Mouse (Mus musculus): ENCODE measurements at regions not wholly inside any gene's neighbourhood (a gene's known extent, or its start where the extent isn't known, plus 50 kb on each side); places are given as distances from the start of the nearest gene placed in this dataset.

DNA sequence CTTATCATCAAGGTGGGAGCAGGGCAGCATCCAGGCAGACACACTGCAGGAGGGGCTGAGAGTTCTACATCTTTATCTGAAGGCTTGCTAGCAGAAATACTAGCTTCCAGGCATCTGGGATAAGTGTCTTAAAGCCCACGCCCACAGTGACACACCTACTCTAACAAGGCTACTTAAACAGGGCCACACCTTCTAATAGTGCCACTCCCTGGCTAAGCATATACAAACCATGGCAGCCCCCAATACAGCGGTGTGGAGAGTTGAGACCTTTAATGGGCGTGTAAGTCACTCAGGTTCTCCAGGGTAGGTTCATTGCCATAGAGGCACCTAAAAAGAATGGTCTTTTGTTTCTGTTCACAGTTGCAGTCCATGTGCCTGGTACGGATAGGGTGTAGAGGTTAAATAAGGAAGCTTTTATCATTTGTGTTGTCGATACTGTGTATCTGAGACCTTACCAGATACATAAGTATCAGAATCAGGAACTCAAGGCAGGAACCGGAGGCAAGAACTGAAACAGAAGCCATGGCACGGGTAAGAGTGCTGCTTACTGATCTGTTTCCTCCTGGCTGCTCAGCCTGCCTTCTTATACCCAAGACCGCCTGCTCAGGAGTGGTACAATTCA is 69.0 kb upstream of the Atrnl1 start:
- no peak for DNase-seq

DNA sequence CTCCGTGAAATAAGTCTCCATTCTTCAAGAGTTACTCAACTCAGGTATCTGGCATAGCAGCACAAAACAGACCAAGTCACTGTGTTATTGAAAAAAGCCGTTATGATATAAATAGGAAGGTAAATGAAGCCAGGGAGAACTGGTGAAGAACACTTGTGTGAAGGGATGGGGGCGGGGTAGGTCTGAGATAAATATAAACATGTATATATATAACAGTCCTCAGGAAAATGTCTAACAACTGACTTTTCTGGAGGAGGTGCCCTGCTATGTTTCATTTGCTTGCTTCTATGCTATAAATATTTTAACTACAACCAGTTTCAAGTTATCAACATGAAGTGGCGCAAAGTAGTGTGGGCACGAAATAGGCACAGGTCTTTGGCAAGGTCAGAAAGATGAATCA is 68.3 kb upstream of the Atrnl1 start:
- DNase-seq: no peak

DNA sequence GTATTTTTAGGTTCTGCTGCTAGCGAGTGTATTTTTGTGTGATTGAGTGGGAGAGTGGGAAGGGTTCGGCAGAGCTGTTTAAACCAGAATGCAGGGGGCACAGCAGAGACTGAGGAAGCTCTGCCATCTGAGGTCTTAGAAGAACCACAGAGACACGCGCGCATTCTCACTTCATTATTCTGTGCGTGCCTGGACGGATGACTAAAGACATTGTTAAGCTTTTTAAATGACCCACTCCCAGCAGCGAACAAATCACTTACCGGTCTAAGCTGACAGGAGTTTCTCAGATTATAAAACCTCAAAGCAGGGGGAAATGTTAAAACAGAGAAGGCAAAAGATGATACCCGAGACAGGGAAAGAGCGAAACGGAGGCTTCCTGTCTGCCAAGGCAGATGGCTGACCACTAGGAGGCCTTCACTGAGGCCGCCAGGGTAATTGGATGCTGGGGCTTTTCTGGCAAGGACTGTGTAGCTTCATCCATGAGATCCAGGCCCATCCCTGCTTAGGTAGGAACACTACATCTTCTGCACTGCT is 67.1 kb upstream of the Atrnl1 start:
- DNase-seq: peak; percentile 94 to 95

DNA sequence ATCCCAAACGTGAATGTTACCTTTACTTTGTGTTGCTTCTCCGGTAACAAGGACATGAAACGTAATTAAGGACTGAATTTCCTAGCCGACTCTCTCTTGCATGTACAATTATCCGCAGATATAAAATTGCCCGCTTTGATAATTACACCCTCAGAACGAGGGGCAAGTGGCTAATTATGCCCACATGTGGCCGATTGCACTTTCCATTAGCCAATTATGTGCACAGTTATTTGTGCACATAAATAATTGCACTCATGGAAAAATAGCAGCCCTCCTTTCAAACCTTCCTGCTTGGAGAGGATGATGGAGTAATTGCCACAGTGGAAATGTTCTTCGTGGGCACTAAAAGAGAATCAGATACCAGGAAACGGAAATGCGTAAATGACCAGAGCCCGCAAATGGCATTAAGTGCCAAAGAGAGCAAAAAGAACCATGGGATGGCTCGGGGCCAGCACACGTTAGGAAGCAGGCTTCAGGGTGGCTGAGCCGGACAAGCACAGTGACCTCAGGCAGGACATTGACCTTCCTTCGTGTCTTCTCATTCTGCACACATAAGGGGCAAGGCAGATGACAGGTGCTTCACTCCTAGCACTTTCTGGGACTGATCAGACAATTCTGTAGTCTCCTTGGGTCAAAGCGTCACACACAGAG is 66.5 kb upstream of the Atrnl1 start:
- peak; percentile 58 to 59 for DNase-seq

DNA sequence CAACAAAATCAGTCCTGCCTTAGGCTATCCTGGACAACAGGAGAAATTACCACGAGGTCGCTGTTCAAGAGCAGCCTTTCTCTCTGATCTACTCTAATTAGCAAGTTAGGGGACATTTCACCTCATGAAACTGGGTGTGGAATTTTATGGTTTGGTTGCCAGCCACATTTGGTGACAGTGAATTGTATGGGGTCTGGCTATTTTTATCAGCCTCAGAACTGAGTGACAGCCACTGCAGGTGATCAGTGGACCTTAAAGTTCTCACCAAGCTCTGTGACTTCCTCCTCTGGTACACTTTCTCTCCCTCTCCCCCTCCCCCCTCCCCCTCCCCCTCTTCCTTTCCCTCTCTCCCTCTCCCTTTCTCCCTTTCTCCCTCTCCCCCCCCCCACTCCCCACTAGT is 65.8 kb upstream of the Atrnl1 start:
- no peak for DNase-seq

DNA sequence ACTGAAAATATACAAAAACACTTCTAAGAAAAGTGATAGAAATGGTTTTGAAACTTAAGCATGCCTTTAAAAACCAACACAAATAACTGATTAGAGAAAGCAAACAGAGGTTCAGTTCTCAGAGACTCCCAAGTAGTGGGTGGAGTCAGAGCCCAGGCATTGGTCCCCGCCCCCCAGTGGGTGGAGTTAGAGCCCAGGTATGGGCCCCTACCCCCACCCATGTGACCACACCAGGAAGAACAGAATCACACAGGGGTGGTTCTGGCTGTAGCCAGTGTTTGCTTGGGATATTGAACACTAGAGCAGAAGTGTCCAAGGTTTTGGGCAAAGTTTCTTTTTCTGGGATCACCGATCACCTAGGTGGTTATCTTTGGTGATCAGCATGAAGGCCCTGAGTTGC is 64.8 kb upstream of the Atrnl1 start:
- no peak for DNase-seq

DNA sequence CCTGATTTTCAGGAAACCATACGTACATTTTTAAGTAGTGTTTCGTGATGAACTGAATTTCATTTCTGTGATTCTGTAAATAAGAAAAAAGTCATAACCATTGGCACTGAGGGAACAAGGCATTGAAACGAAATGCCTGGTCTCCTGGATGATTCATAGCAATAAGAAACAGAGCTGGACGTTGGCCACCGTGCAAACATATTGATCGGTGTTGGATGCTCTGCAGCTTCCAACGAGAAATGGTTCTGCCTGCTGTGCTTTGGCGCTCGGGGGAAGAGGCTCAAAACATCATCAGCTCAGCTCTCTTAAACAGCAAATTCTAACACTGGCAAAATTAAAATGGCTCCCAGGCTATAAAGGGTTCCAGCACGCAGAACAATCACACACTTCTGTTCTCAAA is 64.3 kb upstream of the Atrnl1 start:
- peak; percentile 49 to 67 for DNase-seq

DNA sequence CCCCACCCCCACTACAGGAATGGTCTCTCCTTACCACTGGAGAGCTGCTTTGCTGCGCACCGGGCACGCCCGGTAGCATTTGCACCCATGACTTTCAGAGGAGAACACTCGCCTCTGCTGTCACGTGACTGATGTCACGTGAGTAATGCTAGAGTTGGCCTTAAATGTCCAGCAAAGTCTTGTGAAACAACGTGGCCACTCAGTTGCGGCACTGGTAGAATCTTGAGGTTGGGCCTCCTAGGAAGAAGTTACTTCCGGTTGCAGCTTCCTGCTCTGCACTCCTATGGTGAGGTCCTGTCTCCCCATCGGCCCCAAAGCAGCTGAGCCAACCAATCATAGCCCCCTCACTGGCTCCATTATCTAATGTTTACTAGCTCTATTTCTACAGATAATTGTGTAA is 62.7 kb upstream of the Atrnl1 start:
- no peak for DNase-seq

DNA sequence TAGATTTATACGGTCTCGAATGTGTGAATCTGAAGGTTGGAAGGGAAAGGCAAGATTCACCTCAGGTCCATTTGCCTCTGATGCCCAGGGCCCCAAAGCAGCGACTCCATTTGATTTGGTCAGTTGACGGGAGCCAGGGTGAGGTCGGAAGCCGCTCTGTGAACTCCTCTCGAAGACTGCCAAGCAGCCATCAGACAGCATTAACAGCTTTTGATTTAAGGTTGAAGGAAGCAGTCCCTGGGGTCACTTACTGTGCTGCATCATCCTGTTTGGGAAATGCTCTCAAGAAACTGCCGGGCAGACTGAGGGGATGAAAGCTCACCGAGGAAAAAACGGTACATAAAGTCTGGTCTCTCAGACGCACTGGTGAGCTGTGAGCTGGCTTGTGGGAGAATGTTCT is 62.2 kb upstream of the Atrnl1 start:
- DNase-seq: no peak

DNA sequence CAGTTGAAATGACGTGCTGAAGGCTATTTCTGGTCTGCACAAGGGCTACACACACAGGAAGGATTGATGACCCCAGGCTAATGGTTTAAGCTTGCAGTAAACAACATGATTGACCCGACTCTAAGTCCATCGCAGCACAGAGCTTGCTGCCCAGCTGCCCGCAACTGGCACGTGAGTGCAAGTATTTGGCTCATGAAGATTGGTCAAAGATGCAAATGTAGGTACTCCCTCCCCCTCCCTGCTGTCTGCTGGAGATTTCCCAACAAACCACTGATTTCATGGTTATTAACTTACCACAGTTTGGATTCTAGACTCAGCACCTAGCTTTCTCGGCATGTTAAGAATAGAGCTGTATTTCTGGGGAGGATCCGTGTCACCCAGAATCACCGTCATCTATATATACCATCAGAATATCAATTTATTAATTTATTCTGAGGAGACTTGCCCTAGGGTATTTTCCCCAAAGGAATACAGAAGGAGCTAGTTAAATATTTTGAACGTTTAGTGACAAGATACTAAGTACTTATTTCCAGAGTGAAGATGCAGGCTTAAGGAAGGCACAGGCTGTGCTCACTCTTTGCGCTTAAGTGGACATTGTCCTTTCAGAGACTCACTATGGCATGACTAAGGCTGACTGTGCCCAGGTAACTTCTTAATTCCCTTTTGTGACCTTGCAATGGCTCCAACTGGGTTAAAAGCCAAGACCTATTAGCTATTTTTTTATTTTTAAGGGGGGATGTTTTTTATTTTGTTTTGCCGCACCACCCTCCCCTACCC is 57.7 kb upstream of the Atrnl1 start:
- peak; percentile 39 to 47 for DNase-seq

DNA sequence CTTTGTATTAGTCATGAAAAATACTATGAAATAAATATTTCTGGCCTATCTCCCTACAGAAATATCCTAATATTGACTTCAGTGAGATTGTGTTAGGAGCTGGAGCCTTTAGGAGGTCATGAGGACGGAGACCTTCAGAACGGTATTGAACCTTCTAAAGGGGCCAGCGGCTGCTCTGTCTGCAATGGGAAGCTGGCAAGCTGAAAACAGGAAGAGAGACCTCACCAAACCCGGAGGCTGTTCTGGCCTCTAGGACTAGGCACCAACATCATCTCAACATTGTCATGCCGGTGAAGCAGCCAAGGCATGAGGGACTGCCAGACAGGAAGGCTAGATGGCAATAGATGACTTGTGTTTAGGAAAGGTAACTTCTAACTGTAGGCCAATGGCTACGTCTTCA is 56.7 kb upstream of the Atrnl1 start:
- DNase-seq: no peak

DNA sequence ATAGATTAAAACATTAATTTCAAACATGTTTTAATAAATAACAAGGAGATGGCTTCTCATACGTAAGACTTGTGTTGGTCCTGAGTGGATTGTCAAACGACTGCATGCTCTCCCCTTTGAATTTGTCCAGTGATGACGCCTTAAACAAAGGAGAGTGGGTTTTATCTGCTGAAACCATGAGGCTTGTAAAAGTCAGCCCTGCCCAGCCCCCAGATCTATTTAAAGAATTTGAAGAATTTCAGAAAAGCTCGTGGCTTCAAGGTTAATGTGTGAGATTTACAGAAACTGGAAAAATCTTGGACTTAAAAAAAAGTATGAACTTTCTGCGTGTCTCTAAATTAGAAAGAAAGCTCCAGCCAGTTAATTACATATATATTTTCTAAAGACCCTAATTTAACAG is 55.5 kb upstream of the Atrnl1 start:
- DNase-seq: no peak

DNA sequence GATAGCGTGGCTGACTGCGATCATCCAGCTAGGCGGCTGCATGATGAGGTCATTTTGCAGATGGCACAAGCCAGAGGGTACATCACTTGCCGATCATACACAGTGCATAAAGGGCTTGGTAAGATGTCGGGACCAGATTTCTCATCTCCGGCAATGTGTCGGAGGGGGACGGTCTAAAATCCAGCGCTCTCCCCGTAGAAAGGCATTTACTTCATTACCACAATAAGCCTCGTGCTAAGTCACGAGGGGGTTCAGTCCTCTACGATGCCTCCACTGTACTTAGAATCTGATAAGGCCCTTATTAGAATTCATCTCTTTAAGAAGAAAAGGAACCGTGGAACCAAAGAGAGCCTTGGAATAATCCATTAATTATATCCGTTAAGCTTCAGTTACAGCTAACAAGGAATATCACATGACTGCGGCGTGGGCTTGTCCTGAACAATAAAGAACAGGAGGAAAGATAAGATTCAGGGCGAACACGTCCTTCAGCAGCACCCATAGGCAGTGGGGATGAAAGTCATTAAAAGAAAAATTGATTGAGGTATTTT is 52.3 kb upstream of the Atrnl1 start:
- no peak for DNase-seq

DNA sequence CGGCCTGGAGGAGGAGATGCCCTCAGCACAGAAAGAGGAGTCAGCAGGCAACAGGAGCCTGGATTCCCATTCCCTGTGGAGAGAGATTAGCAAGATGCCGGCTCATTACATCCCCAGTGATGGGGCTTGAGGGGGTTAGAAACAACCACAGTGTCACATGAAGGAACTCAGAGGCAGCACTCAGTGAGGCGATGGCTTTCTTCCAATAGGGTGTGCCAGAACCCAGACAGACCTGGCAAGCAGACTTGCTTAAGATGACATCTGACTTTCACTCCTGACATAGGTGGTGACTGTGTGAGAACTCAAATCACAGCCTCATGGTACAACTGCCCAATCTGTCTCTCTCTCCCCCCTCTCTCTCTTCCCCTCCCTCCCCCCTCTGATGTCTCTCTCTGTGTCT is 50.1 kb upstream of the Atrnl1 start:
- peak; percentile 63 for DNase-seq
